Mouse (Mus musculus): Measurements from ENCODE around the gene Klf15. TPM values are rescaled to one million over a fixed set of nuclear protein-coding genes. Genes with fewer than 3 reads are reported as not detected.

Klf15 gene
- polyA plus RNA-seq, 1 experiment from 2014 or later = 16.6 TPM

DNA sequence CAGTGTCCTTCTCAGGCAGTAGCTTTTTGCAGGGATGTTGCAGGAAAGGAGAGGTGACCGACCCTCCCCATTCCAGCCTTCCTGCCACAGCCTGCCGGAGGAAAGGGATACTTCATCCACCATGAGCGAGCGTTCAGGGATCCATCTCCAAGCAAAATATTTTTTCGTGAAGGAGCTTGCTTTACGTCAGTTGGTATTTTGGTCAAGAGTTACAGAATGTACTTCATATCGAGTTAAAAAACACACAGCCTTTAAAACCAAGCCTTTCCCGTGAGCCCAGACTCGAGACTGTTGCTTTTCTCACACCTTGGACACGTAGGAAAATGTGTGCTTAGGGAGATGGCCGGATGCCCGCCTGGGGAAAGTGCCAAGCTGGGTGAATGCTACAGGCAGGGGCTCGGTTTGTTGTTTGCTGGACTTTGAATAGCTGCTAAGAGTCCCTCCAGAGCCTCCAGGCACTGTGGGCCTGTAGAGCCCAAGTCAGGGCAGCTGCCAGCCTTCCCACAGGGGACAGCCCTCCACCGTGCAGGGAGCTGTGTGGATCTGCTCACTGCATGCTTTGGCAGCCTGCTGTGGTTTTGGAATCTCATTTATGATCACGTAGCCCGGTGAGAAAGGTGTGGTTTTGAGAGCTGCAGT lies 44.4 kb downstream of the Klf15 start:
- Histone ChIP-seq H3K27me3 (ENCODE audit: control insufficient read depth, insufficient read depth, low read length) (no peaks in the 10 kb centered on the region), H3K9me3 (ENCODE audit: control insufficient read depth, low read length) (no peaks in the 10 kb centered on the region), H3K9ac (replicated peaks; ENCODE audit: low read depth, low read length) (no peak overlapping the region), H3K4me1 (ENCODE audit: control insufficient read depth, insufficient read depth, low read length) (0 out of 2 replicates have a peak, but pooled peaks cover 4% of the 10 kb centered on the region), H3K36me3 (ENCODE audit: control insufficient read depth, insufficient read depth, low read length) (no peaks in the 10 kb centered on the region), H3K4me3 (ENCODE audit: low read depth, low read length) (no peak overlapping the region), H3K27ac (ENCODE audit: low read depth, low read length) (peak overlapping the region; percentile 60), H3K4me2 (ENCODE audit: low read depth, low read length) (no peak overlapping the region)
- ATAC-seq (ENCODE audit: low read depth) = peak; percentile 91
- WGBS = 62% methylated on average over 16 of the region's 16 CpGs

DNA sequence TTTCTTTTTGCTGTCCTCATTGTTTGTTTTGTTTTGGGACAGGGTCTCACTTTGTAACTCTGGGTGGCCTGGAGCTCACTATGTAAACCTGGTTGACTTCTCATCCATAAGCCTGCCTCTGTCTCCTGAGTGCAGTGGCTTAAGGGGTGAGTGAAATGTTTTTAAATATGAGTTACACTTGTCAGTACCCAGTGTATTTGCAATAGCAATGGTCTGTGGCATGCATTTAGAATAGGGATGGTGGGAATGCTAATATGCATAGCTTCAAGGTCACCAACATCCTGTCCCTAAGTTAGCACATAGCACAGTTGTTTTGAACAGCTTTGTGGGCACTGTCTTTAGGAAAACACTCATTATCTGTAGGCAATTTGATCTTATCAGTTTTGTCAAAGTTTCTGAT lies 45.1 kb downstream of the Klf15 start:
- Histone ChIP-seq H3K4me3 (ENCODE audit: low read depth, low read length) (no peak overlapping the region), H3K36me3 (ENCODE audit: control insufficient read depth, insufficient read depth, low read length) (no peaks in the 10 kb centered on the region), H3K9ac (replicated peaks; ENCODE audit: low read depth, low read length) (no peak overlapping the region), H3K27ac (ENCODE audit: low read depth, low read length) (no peak overlapping the region; the same call in 1 of the 2 replicates), H3K4me2 (ENCODE audit: low read depth, low read length) (no peak overlapping the region), H3K9me3 (ENCODE audit: control insufficient read depth, low read length) (no peaks in the 10 kb centered on the region), H3K27me3 (ENCODE audit: control insufficient read depth, insufficient read depth, low read length) (no peaks in the 10 kb centered on the region), H3K4me1 (ENCODE audit: control insufficient read depth, insufficient read depth, low read length) (0 out of 2 replicates have a peak, but pooled peaks cover 4% of the 10 kb centered on the region)
- ATAC-seq (ENCODE audit: low read depth) = no peak

DNA sequence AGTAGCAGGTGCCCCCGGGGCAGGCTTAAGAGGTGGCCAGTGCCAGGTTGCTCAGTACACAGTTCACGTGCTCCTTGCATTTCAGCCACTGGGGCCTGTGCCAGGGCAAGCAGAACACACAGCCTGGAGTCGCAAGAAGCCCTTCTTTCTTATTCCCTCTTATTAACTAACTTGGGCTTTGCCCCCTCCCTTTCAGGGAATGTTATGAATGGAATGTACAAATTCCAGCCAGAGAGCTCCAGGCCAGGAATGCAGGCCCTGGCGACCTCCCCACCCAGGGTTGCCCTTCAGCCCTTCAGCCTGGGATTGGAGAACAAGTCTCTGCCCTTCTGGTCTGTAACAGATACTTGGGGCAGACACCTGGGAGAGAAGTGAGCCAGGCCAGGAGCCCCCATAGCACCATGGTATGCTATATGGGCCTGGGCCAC lies 45.8 kb downstream of the Klf15 start:
- no peak overlapping the region for H3K9ac ChIP-seq (replicated peaks; ENCODE audit: low read depth, low read length)
- ATAC-seq (ENCODE audit: low read depth) = peak; percentile 55; the same call in 1 of the 2 replicates
- peak overlapping the region; percentile 22; the same call in 1 of the 2 replicates for H3K27ac ChIP-seq (ENCODE audit: low read depth, low read length)
- WGBS = 54% methylated on average over 4 of the region's 4 CpGs
- H3K36me3 ChIP-seq (ENCODE audit: control insufficient read depth, insufficient read depth, low read length) = no peaks in the 10 kb centered on the region
- H3K4me1 ChIP-seq (ENCODE audit: control insufficient read depth, insufficient read depth, low read length) = 0 out of 2 replicates have a peak, but pooled peaks cover 4% of the 10 kb centered on the region
- no peak overlapping the region for H3K4me3 ChIP-seq (ENCODE audit: low read depth, low read length)
- H3K27me3 ChIP-seq (ENCODE audit: control insufficient read depth, insufficient read depth, low read length) = no peaks in the 10 kb centered on the region
- no peaks in the 10 kb centered on the region for H3K9me3 ChIP-seq (ENCODE audit: control insufficient read depth, low read length)
- H3K4me2 ChIP-seq (ENCODE audit: low read depth, low read length) = no peak overlapping the region

DNA sequence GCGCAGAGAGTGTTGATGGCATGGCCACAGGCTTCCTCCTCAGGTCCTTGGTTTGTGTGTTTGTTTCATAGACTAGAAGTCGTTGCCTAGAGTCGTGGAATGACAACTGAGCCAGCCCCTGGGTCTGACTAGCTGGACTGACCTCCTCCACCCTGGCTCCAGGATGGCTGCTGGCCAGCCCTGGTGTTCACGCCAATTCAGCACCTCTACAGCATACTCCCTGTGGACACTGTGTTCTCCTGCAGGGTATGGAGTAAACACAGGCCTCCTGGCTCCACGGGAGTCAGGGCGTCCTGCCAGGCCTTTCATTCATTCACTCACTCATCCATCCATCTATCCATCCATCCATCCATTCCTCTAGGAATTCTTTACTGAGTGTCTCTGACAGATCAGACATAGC lies 46.7 kb downstream of the Klf15 start:
- no peak for ATAC-seq (ENCODE audit: low read depth)

DNA sequence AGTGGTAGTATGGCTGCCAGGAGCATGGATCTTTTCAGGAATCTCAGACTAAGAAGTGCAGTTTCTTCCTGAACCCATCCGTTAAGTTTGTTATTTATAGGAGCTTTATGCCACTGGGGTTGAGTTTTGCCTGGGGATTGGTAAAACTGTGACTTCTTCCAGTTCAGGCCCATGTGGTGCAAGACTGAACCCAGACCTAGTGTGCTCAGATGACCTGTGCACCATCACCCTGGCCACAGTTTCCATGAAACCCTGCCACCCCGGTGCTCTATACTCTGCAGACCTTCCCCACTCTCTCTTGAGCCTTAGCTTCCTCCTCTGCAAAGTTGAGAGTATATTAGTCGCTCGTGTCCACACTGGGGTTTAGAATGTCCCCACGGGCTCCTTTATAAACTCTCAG lies 50.0 kb downstream of the Klf15 start:
- ATAC-seq (ENCODE audit: low read depth) = no peak
- H3K27me3 ChIP-seq (ENCODE audit: control insufficient read depth, insufficient read depth, low read length) = no peaks in the 10 kb centered on the region
- H3K36me3 ChIP-seq (ENCODE audit: control insufficient read depth, insufficient read depth, low read length) = no peaks in the 10 kb centered on the region
- WGBS = 88% methylated on average over 5 of the region's 5 CpGs
- no peaks in the 10 kb centered on the region for H3K9me3 ChIP-seq (ENCODE audit: control insufficient read depth, low read length)
- H3K4me3 ChIP-seq (ENCODE audit: low read depth, low read length) = no peak overlapping the region
- 0 out of 2 replicates have a peak, but pooled peaks cover 4% of the 10 kb centered on the region for H3K4me1 ChIP-seq (ENCODE audit: control insufficient read depth, insufficient read depth, low read length)
- no peak overlapping the region for H3K4me2 ChIP-seq (ENCODE audit: low read depth, low read length)
- no peak overlapping the region for H3K27ac ChIP-seq (ENCODE audit: low read depth, low read length)
- no peak overlapping the region for H3K9ac ChIP-seq (replicated peaks; ENCODE audit: low read depth, low read length)

More for the DNA sequence above, 46.7 kb downstream of the Klf15 start:
- no peaks in the 10 kb centered on the region for H3K36me3 ChIP-seq (ENCODE audit: control insufficient read depth, insufficient read depth, low read length)
- H3K4me1 ChIP-seq (ENCODE audit: control insufficient read depth, insufficient read depth, low read length) = 0 out of 2 replicates have a peak, but pooled peaks cover 4% of the 10 kb centered on the region
- H3K27ac ChIP-seq (ENCODE audit: low read depth, low read length) = no peak overlapping the region
- 61% methylated on average over 6 of the region's 6 CpGs for WGBS
- no peak overlapping the region for H3K9ac ChIP-seq (replicated peaks; ENCODE audit: low read depth, low read length)
- no peak overlapping the region for H3K4me2 ChIP-seq (ENCODE audit: low read depth, low read length)
- H3K27me3 ChIP-seq (ENCODE audit: control insufficient read depth, insufficient read depth, low read length) = no peaks in the 10 kb centered on the region
- H3K9me3 ChIP-seq (ENCODE audit: control insufficient read depth, low read length) = no peaks in the 10 kb centered on the region
- H3K4me3 ChIP-seq (ENCODE audit: low read depth, low read length) = no peak overlapping the region

DNA sequence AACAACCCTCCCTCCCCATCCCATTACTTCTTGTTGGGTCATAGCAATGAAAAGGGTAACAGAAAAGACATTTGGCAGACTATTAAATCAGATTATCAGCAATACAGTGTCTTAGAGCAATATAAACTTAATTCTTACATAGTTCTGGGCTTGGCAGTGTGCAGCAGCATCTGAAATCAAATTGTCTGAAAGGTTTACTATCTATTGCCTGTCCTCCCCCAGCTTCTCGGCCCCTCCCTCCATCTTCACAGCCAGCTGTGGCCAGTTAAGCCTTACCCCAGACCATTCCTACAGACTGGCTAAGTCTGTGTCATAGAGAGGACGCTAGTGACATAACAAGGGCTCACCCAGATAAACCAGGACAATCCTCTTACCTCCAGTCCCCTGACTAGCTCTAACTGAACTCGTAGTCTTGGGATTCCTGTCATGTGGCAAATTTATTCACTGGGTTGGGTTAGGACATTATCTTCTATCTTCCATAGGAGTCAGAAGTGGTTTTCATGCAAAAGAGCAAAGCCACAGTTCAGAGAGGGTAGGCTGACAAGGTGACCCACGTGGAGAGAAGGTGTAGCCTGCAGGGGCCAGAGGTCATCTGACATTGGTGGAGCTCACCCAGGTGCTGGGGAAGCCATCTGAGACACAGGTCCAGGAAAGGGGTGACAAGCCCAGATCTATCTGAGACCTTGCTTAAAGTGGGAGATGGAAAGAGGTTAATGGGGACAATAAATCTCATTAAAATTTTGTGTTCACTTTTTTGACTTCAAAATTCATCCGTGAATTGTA lies 50.9 kb downstream of the Klf15 start:
- no peaks in the 10 kb centered on the region for H3K27me3 ChIP-seq (ENCODE audit: control insufficient read depth, insufficient read depth, low read length)
- H3K4me2 ChIP-seq (ENCODE audit: low read depth, low read length) = no peak overlapping the region
- H3K9me3 ChIP-seq (ENCODE audit: control insufficient read depth, low read length) = no peaks in the 10 kb centered on the region
- no peak overlapping the region for H3K9ac ChIP-seq (replicated peaks; ENCODE audit: low read depth, low read length)
- H3K36me3 ChIP-seq (ENCODE audit: control insufficient read depth, insufficient read depth, low read length) = no peaks in the 10 kb centered on the region
- ATAC-seq (ENCODE audit: low read depth) = no peak
- WGBS = 76% methylated on average over 5 of the region's 5 CpGs
- 0 out of 2 replicates have a peak, but pooled peaks cover 3% of the 10 kb centered on the region for H3K4me1 ChIP-seq (ENCODE audit: control insufficient read depth, insufficient read depth, low read length)
- no peak overlapping the region for H3K4me3 ChIP-seq (ENCODE audit: low read depth, low read length)
- no peak overlapping the region for H3K27ac ChIP-seq (ENCODE audit: low read depth, low read length)

DNA sequence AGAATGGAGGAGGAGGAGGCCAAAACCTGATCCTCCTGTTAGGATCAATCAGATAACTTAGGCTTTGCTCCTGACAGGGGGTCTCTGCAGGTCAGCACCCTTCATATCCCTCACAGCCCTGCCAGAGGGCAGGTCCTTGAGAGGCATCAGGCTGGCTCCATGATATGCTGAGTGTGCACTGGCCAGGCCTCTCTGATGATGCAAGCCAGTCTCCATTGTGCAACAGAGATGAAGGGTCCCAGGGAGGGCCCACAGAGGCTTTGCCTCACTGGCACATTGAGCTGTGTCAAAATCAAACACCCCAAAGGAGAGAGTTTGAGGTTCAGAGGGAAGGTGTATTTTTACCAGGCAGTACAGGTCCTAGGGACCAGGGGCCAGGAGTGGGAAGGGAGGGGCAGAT lies 52.0 kb downstream of the Klf15 start:
- no peak for ATAC-seq (ENCODE audit: low read depth)
- H3K4me2 ChIP-seq (ENCODE audit: low read depth, low read length) = no peak overlapping the region
- no peak overlapping the region for H3K4me3 ChIP-seq (ENCODE audit: low read depth, low read length)
- H3K9ac ChIP-seq (replicated peaks; ENCODE audit: low read depth, low read length) = no peak overlapping the region
- no peaks in the 10 kb centered on the region for H3K9me3 ChIP-seq (ENCODE audit: control insufficient read depth, low read length)
- H3K4me1 ChIP-seq (ENCODE audit: control insufficient read depth, insufficient read depth, low read length) = no peaks in the 10 kb centered on the region
- H3K27me3 ChIP-seq (ENCODE audit: control insufficient read depth, insufficient read depth, low read length) = no peaks in the 10 kb centered on the region
- H3K27ac ChIP-seq (ENCODE audit: low read depth, low read length) = no peak overlapping the region
- no peaks in the 10 kb centered on the region for H3K36me3 ChIP-seq (ENCODE audit: control insufficient read depth, insufficient read depth, low read length)

DNA sequence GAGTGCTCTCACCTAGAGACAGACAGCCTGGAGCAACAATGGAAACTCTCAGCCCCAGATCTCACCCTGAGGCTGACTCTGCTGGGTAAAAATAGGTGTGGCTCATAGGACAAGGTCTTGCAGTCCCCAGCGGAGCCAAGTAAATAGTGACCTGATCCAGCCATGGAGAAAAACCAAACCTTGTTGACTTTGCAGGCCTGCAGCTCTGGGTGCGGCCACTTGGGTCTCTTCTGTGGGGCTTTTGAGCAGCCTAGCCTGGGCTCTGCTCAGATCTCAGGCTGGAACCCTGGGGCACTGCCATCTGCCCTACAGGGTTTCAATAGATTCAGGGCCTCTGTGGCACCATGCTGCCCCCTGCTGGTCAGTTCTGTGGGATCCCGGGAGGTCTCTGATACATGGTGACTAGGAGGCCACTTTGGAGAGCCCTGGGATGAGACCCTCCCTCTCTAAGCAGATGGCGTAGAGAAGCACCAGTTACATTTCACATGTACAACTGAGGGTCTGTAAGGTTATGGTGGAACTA lies 52.6 kb downstream of the Klf15 start:
- no peaks in the 10 kb centered on the region for H3K36me3 ChIP-seq (ENCODE audit: control insufficient read depth, insufficient read depth, low read length)
- no peaks in the 10 kb centered on the region for H3K27me3 ChIP-seq (ENCODE audit: control insufficient read depth, insufficient read depth, low read length)
- H3K9me3 ChIP-seq (ENCODE audit: control insufficient read depth, low read length) = no peaks in the 10 kb centered on the region
- H3K4me3 ChIP-seq (ENCODE audit: low read depth, low read length) = no peak overlapping the region
- WGBS = 40% methylated on average over 4 of the region's 4 CpGs
- no peak overlapping the region for H3K27ac ChIP-seq (ENCODE audit: low read depth, low read length)
- no peak overlapping the region for H3K9ac ChIP-seq (replicated peaks; ENCODE audit: low read depth, low read length)
- no peak overlapping the region for H3K4me2 ChIP-seq (ENCODE audit: low read depth, low read length)
- peak; percentile 70 for ATAC-seq (ENCODE audit: low read depth)
- no peaks in the 10 kb centered on the region for H3K4me1 ChIP-seq (ENCODE audit: control insufficient read depth, insufficient read depth, low read length)

DNA sequence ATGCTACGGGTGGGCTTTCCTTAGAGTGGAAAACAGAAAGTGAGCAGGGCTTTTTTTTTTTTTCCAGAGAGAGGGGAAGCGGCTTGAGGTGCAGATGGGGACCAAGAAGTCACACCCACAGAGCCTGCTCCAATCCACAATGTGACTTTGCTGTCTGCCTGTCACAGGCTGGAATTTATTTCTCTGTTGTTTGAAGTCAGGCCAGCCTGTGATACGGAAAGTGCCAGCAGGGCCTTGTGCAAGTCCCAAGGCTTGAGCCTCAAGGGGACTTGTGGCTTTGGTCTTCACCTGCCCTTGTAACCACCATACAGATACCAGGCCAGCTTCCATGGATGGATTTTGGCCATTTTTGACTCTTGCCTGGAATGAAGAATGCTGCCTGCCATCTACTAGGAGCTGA lies 56.5 kb downstream of the Klf15 start:
- Histone ChIP-seq H3K4me3 (ENCODE audit: low read depth, low read length) (no peak overlapping the region), H3K9me3 (ENCODE audit: control insufficient read depth, low read length) (no peaks in the 10 kb centered on the region), H3K4me2 (ENCODE audit: low read depth, low read length) (no peak overlapping the region), H3K36me3 (ENCODE audit: control insufficient read depth, insufficient read depth, low read length) (no peaks in the 10 kb centered on the region), H3K4me1 (ENCODE audit: control insufficient read depth, insufficient read depth, low read length) (no peaks in the 10 kb centered on the region), H3K27ac (ENCODE audit: low read depth, low read length) (no peak overlapping the region), H3K9ac (replicated peaks; ENCODE audit: low read depth, low read length) (no peak overlapping the region), H3K27me3 (ENCODE audit: control insufficient read depth, insufficient read depth, low read length) (no peaks in the 10 kb centered on the region)
- ATAC-seq (ENCODE audit: low read depth) = no peak
- 56% methylated on average over 3 of the region's 3 CpGs for WGBS
